Mouse (Mus musculus) Patski (cell line): ENCODE results near the gene Farp1. TPM values are rescaled to one million over a fixed set of nuclear protein-coding genes. Genes with fewer than 3 reads are reported as not detected.
"Not testable (repeated sequence)": the region's sequence is repeated elsewhere in the genome, so short reads cannot be mapped to it uniquely, and the experiment has no call there.

ENCODE experiments used
- ATAC-seq: fragments of 100-300 bp; one replicate; pipeline ENCODE4 v1.8.0; 2021
- CTCF ChIA-PET: fragments of 350-600 bp; sonication (Branson Sonifier 250); formaldehyde crosslinking; loops from one replicate; lab custom pipeline; 2022; ENCODE audit warnings: inconsistent platforms; lab: Charles Lee
- POLR2A ChIA-PET: fragments of 350-600 bp; sonication (Branson Sonifier 250); formaldehyde crosslinking; loops from one replicate; lab custom pipeline; 2022; ENCODE audit warnings: antibody characterized with exemption, inconsistent platforms; lab: Charles Lee
- DNase-seq: peaks from one replicate; pipeline ENCODE4 v3.0.0-alpha.2; 2011; ENCODE audit warnings: low read depth, low spot score
- H3K27me3 ChIP-seq: fragments of 371-371 bp; one replicate; pipeline ENCODE4 v1.5.1; 2021
- CTCF ChIP-seq: fragments of 100-300 bp; IDR thresholded peaks from one replicate; pipeline ENCODE4 v1.5.1; 2021
- in situ Hi-C: fragments of 300-500 bp; cut with MboI; formaldehyde crosslinking; loops from 3 replicates; pipeline ENCODE4 v1.11.1; 2018; ENCODE audit warnings: low pct_unique_long_range_greater_than_20kb, mixed read lengths
- polyA plus RNA-seq: library from polyadenylated mRNA; unstranded; gene quantifications from one replicate; pipeline ENCODE4 v1.2.3, GENCODE M21; 2021

Gene Farp1
- polyA plus RNA-seq, 1 experiment from 2014 or later = 96.8 TPM

DNA sequence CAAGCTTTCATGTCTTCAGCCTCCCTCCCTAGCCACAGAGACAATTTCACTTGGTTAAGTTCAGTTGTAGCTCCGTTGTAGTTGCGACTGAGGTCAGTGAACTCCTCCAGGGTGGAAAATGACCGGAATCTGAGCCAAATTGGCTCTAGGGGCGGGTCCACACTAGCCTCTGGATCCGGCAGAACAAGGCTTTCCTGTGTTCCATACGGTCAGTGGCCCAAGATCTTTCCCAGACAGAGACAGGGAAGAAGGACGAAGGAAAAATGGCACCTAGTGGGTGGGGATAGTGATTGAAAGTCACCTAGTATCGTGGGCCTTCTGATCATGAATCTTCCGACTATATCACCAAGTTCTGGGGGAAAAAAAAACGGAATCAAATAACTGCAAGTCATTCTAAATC, 475 bp upstream of the Farp1 start:
- no peak for DNase-seq

DNA sequence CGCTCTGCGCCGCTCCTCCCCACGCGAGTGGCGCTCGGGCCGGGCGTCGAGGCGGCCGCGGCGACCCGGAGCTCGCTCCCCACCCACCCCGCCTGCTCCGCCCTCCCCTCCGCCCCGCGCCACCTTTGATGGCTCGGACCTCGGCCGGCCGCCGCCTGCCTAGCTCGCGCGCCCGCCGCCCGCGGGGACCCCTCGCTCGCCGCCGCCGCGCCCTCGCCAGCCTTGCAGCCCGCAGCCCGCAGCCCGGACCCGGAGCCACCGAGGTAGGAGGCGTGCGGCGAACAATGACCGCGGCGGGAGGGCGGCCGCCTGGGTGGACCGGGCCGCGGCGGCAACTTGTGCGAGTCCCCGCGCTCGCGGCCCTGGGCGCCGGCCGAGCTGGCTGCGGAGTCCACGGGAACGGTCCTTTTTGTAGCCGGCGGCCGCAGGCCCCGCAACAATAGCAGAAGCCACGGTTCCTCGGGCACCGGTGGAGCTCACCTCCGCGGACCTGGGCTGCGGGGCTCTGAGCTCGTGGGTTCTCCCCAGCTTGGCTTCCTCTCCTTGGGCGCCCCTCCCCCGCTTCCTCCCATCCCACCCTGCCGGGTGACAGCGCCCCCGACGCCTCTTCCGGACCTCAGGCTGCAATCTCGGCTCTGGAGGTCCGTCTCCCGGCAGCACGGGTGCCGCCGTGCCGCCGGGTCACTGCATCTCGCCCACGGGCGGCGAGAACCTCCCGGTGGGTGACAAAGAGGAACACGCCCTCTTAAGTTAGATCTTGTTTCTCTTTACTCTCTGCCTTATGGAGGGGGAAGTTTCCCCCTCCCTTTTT, 868 bp downstream of the Farp1 start:
- H3K27me3 ChIP-seq = no peaks in the 10 kb centered on the region
- no peak for TF ChIP-seq CTCF
- ChIA-PET POLR2A (interaction anchor here (0.6 to 1.6 kb wide), 3 partner anchors 14 to 211 kb away, joined by 3 to 5 read pairs (median 3); no protein-coding TSS in a partner anchor), CTCF (interaction anchor here (1.3 to 1.8 kb wide), 3 partner anchors 145 to 237 kb away, joined by 3 to 6 read pairs (median 4); no protein-coding TSS in a partner anchor)
- ATAC-seq (peak; percentile 66), DNase-seq (no peak)
- in situ Hi-C loops = loop anchor here (10.0 kb wide), 2 partner anchors 159 to 219 kb away; no protein-coding TSS in a partner anchor

More for the DNA sequence above, 475 bp upstream of the Farp1 start:
- no peaks in the 10 kb centered on the region for H3K27me3 ChIP-seq
- in situ Hi-C loops = loop anchor here (5.0 to 10.0 kb wide), 3 partner anchors 160 to 418 kb away; no protein-coding TSS in a partner anchor
- no peak for TF ChIP-seq CTCF
- no peak for ATAC-seq
- ChIA-PET CTCF (interaction anchor here (0.6 to 1.8 kb wide), 6 partner anchors 11 to 225 kb away, joined by 3 to 6 read pairs (median 3); no protein-coding TSS in a partner anchor), POLR2A (interaction anchor here (1.4 kb wide), 1 partner anchor 179 kb away, joined by 3 read pairs; no protein-coding TSS in a partner anchor)

DNA sequence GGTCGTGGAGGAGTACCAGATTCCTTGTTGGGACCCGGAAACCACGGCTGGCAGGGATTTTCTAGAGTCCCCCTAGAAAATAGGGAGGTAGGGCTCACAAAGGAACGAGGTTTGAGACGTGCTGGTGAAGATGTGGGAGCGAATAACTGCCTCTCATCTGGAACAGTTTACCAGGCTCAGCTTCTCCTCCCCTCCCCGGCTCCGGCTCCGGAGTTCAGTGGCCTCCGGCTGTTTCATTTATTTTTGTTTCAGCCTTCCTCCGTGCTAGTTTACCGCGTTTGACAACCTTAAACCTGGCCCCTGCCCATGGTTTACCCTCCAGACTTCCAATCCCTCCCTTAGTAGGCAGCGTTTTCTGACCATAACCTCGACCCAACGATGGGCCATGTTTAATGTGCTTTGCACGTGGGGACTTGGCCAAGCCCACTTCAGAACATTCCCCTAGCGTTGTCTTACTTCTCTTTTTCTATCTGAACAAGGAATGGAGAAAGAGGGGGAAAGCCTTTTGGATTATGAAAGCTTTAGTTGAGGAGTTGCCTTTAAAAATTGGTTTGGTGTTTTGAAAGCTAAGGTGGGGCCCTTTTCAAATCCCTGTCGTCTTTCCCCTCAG, 1.7 kb downstream of the Farp1 start:
- in situ Hi-C loops = loop anchor here (10.0 kb wide), 2 partner anchors 158 to 218 kb away; no protein-coding TSS in a partner anchor
- ChIA-PET CTCF (interaction anchor here (0.7 to 1.4 kb wide), 4 partner anchors 18 to 145 kb away, joined by 3 to 4 read pairs (median 3); no protein-coding TSS in a partner anchor), POLR2A (interaction anchor here (0.7 to 1.4 kb wide), 3 partner anchors 10 to 186 kb away, joined by 3 to 4 read pairs (median 3); no protein-coding TSS in a partner anchor)
- no peak for ATAC-seq
- no peaks in the 10 kb centered on the region for H3K27me3 ChIP-seq
- DNase-seq = no peak
- no peak for TF ChIP-seq CTCF

DNA sequence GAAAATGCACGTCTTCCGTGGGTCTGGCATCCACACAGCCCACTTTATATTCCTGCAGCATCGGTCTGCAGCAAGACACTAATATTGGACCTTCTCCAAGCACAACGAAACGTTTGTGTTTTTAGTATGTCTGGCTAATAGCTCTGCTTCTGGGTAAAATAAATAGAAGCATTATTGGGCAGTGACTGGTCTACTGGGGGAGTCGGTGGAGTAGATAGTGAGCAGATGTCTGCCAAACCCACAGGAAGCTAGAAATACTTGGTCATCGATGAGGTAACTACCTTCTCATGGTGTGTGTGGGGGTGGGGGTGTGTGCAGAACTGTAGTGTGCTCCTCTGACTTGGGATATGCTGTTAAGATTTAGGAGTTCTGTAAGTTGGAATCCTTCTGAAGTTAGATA, 2.3 kb downstream of the Farp1 start:
- ChIA-PET POLR2A (interaction anchor here (0.7 to 1.4 kb wide), 3 partner anchors 9 to 185 kb away, joined by 3 to 4 read pairs (median 3); no protein-coding TSS in a partner anchor), CTCF (interaction anchor here (0.7 to 1.4 kb wide), 4 partner anchors 18 to 144 kb away, joined by 3 to 4 read pairs (median 3); no protein-coding TSS in a partner anchor)
- no peak for DNase-seq
- no peaks in the 10 kb centered on the region for H3K27me3 ChIP-seq
- ATAC-seq = peak; percentile 38
- TF ChIP-seq CTCF = no peak
- in situ Hi-C loops = loop anchor here (10.0 kb wide), 2 partner anchors 158 to 218 kb away; no protein-coding TSS in a partner anchor

DNA sequence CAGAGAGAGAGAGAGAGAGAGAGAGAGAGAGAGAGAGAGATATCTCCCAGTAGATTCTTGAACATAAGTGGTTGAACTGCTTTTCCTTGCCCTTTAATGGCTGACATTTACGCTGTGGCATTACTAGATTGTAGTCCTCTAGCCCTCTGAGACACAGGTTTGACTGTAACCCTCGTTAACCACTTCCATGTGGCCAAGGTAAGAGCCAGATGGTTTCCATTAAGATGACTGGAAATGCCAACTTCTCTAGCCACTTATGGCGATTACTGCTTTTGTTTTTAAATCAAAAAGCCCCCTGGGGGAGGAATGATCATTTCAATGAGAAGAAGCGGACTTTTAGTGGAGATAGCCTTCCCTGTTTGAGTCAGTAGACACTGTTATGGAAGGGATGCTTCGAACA, 3.7 kb downstream of the Farp1 start:
- ATAC-seq (no peak), DNase-seq (no peak)
- ChIA-PET POLR2A (no interaction called here), CTCF (no interaction called here)
- no peak for TF ChIP-seq CTCF
- H3K27me3 ChIP-seq = no peaks in the 10 kb centered on the region
- in situ Hi-C loops = loop anchor here (10.0 kb wide), 2 partner anchors 156 to 216 kb away; no protein-coding TSS in a partner anchor

DNA sequence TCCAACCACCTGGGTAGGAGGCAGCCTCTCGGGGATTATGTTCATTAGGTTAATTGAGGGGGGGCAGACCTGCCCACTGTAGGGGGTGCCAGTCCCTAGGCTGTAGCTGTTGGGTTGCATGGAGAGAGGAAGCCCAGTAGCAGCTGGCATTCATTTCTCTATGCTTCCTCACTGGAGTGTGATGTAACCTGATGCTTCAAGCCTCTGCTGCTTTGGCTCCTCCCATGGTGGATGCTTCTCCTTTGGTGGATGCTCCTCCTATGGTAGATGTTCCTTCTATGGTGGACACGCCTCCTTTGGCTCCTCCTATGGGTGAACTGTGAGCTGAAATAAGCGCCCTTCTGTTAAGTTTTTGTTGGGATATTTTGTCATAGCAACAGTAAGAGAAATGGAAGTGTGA, 9.1 kb downstream of the Farp1 start:
- in situ Hi-C loops = no loop called here
- TF ChIP-seq CTCF = no peak
- ATAC-seq (no peak), DNase-seq (no peak)
- POLR2A ChIA-PET = no interaction called here
- no peaks in the 10 kb centered on the region for H3K27me3 ChIP-seq
- CTCF ChIA-PET = interaction anchor here (1.4 kb wide), 1 partner anchor 63 kb away, joined by 4 read pairs; no protein-coding TSS in a partner anchor

DNA sequence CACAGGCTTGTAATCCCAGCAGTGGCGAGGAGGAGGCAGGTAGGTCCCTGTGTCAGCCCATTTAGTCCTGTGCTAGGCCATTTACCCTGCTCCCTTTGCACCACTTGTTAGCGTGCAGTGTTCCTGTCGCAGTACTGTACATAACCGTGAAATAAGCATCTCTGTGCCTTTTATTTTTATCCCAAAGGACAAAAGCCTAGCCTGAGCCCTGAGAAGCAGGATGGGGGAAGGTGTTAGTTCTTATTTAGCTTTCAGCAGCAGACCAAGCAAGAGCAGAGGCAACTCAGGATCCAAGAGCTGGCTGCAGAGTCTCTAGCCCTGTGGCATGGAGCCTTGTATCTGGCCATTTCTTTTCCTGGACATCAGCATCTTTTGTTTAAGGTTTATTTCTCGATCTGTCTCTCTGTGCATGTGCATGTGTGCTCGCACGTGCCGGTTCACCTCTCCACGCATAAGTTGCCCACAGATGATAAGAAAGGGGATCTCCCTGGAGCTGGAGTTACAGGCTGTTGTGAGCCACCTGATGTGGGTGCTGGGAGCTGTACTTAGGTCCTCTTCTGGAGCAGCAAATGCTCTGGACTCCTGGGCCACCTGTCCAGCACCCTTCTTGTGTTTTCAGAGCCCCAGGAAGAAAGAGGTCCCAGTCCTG, 11.4 kb downstream of the Farp1 start:
- ChIA-PET POLR2A (interaction anchor here (0.8 kb wide), 1 partner anchor 9 kb away, joined by 4 read pairs; no protein-coding TSS in a partner anchor), CTCF (no interaction called here)
- in situ Hi-C loops = no loop called here
- DNase-seq (no peak), ATAC-seq (no peak)
- no peaks in the 10 kb centered on the region for H3K27me3 ChIP-seq
- TF ChIP-seq CTCF = no peak

DNA sequence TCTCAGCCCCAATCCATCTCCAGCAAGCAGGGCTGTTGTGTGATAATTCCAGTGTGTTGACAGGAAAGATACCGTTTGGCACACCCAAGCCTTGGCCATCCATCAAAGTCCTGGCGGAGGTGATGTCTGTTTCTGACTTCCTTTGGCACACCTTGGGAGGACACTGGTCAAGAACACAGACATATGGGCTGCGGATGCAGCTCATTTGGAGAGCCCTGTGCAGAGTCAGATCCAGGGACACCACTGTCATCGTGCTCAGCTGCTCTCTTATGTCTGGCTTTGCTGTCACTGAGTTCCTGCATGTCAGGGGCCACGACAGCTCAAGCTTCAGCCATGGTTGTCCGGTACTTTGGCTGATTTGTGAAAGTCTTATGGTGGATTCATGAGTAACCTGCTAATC, 12.8 kb downstream of the Farp1 start:
- no peaks in the 10 kb centered on the region for H3K27me3 ChIP-seq
- ATAC-seq = no peak
- ChIA-PET CTCF (no interaction called here), POLR2A (no interaction called here)
- DNase-seq = no peak
- in situ Hi-C loops = no loop called here
- no peak for TF ChIP-seq CTCF

DNA sequence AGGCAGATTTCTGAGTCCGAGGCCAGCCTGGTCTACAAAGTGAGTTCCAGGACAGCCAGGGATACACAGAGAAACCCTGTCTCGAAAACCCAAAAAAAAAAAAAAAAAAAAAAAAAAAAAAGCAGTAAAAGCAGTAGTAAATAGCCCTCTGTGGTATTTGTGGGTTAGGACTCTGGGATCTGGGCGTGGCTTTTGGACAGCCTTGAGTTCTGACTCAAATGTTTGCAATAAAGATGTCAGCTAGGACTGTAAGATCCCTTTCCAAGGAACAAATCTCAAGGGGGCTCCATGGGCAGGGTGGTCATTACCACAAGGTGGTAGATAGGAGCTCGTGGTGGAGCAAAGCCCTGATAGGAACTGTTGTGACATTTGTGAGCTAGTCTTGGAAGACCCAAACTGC, 16.0 kb downstream of the Farp1 start:
- POLR2A ChIA-PET, DNase-seq, in situ Hi-C loops, CTCF ChIA-PET, H3K27me3 ChIP-seq, ATAC-seq: not testable (repeated sequence)
